Mouse (Mus musculus) skeletal muscle tissue, adult 2 months (tissue): ENCODE results near the gene Tmem139.

ENCODE experiments used
- DNase-seq: peaks from one replicate; pipeline ENCODE4 v3.0.0-alpha.2; 2012; ENCODE audit warnings: low read depth, low spot score

The Tmem139 gene

GRCm38 (mm10) chr6:42276151-42276550 lies 14.4 kb downstream of the Tmem139 start:
- no peak for DNase-seq

- peak; percentile 66 for DNase-seq
These were observed 21.2 kb downstream of the Tmem139 start for GRCm38 (mm10) chr6:42282865-42283528.

- peak; percentile 86 for DNase-seq
These were observed 24.7 kb downstream of the Tmem139 start, which contains the start of gene Clcn1 for GRCm38 (mm10) chr6:42286448-42286847. Gene Clcn1, plus strand, starts transcription at chr6:42286685.

GRCm38 (mm10) chr6:42287562-42287961 lies 25.8 kb downstream of the Tmem139 start:
- no peak for DNase-seq

- no peak for DNase-seq
These were observed 31.6 kb downstream of the Tmem139 start for GRCm38 (mm10) chr6:42293327-42293726.

GRCm38 (mm10) chr6:42295549-42296094 lies 33.9 kb downstream of the Tmem139 start:
- DNase-seq, result no peak

GRCm38 (mm10) chr6:42299362-42299761 lies 37.6 kb downstream of the Tmem139 start:
- no peak for DNase-seq

GRCm38 (mm10) chr6:42309816-42310378 lies 48.1 kb downstream of the Tmem139 start:
- DNase-seq, result no peak

- DNase-seq, result no peak
These were observed 48.8 kb downstream of the Tmem139 start for GRCm38 (mm10) chr6:42310427-42311053.
